Mouse (Mus musculus) liver, embryonic 11.5 days (tissue): ENCODE data around the gene Robo1. TPM values are rescaled to one million over a fixed set of nuclear protein-coding genes. Genes with fewer than 3 reads are reported as not detected.

Experiments used
- ATAC-seq: fragments of 200-750 bp; cut with Nextera tagmentation; replicated peaks from 2 replicates; pipeline ENCODE4 v1.8.0; 2017; ENCODE audit warnings: moderate number of reproducible peaks, mild to moderate bottlenecking, moderate TSS enrichment, moderate library complexity; ENCODE audit not compliant: low FRiP score
- DNase-seq: peaks from one replicate; pipeline ENCODE4 v3.0.0-alpha.2; 2017; ENCODE audit warnings: low spot score
- H3K27ac ChIP-seq: fragments of 300-500 bp; sonication (generic); 2 replicates; pipeline ENCODE4 v1.5.1; 2014; ENCODE audit warnings: mild to moderate bottlenecking, low read depth, low read length, control low read depth
- H3K27me3 ChIP-seq: fragments of 300-500 bp; sonication (generic); replicated peaks from 2 replicates; pipeline ENCODE4 v1.6.1; 2014; ENCODE audit warnings: low read length, mixed read lengths; ENCODE audit not compliant: control insufficient read depth, insufficient read depth
- H3K36me3 ChIP-seq: fragments of 300-500 bp; sonication (generic); 2 replicates; pipeline ENCODE4 v1.6.1; 2014; ENCODE audit warnings: mild to moderate bottlenecking, low read length, moderate library complexity, mixed read lengths; ENCODE audit not compliant: control insufficient read depth, insufficient read depth
- H3K4me1 ChIP-seq: fragments of 300-500 bp; sonication (generic); replicated peaks from 2 replicates; pipeline ENCODE4 v1.6.1; 2014; ENCODE audit warnings: low read length, mixed read lengths; ENCODE audit not compliant: control insufficient read depth, insufficient read depth
- H3K4me2 ChIP-seq: fragments of 300-500 bp; sonication (generic); 2 replicates; pipeline ENCODE4 v1.6.1; 2014; ENCODE audit warnings: mild to moderate bottlenecking, control low read depth, moderate library complexity
- H3K4me3 ChIP-seq: fragments of 300-500 bp; sonication (generic); 2 replicates; pipeline ENCODE4 v1.5.1; 2014; ENCODE audit warnings: low read depth, low read length, control low read depth
- H3K9ac ChIP-seq: fragments of 300-500 bp; sonication (generic); 2 replicates; pipeline ENCODE4 v1.6.1; 2014; ENCODE audit warnings: low read depth, low read length, control low read depth
- H3K9me3 ChIP-seq: fragments of 300-500 bp; sonication (generic); 2 replicates; pipeline ENCODE4 v1.6.1; 2016; ENCODE audit warnings: low read length, inconsistent platforms, mixed read lengths; ENCODE audit not compliant: control insufficient read depth
- WGBS: fragments of 180-500 bp; shearing (Covaris S2); extraction: QIAGEN DNeasy Blood & Tissue Kit; methylation state at CpG from one replicate; pipeline ENCODE4 v1.1.7; 2014; 5-methylcytosine and 5-hydroxymethylcytosine counted together
- polyA plus RNA-seq: library from polyadenylated mRNA; unstranded; fragments of >200 nt; fragmentation: Nextera tagmentation; extraction: Ambion mirVana; gene quantifications from 2 replicates; pipeline ENCODE4 v1.2.1, GENCODE M21; 2014

Gene Robo1
- polyA plus RNA-seq, 1 experiment from 2014 or later = 25.4 TPM

GRCm38 (mm10) chr16:72412879-72413278, 104.8 kb downstream of the Robo1 start:
- H3K27me3 ChIP-seq = no peaks in the 10 kb centered on the region
- H3K4me2 ChIP-seq = no peak overlapping the region
- ATAC-seq (no peak), DNase-seq (no peak)
- H3K9me3 ChIP-seq = no peaks in the 10 kb centered on the region
- no peak overlapping the region for H3K27ac ChIP-seq
- no peak overlapping the region for H3K9ac ChIP-seq
- H3K4me1 ChIP-seq = no peaks in the 10 kb centered on the region
- WGBS = 56% methylated on average over 7 of the region's 7 CpGs
- no peaks in the 10 kb centered on the region for H3K36me3 ChIP-seq
- H3K4me3 ChIP-seq = no peak overlapping the region

GRCm38 (mm10) chr16:72419328-72420066, 111.4 kb downstream of the Robo1 start:
- H3K9ac ChIP-seq = no peak overlapping the region
- no peak overlapping the region for H3K27ac ChIP-seq
- H3K27me3 ChIP-seq = no peaks in the 10 kb centered on the region
- H3K36me3 ChIP-seq = no peaks in the 10 kb centered on the region
- WGBS = 72% methylated on average over 5 of the region's 5 CpGs
- no peak overlapping the region for H3K4me2 ChIP-seq
- DNase-seq (no peak), ATAC-seq (no peak)
- H3K4me3 ChIP-seq = no peak overlapping the region
- H3K9me3 ChIP-seq = no peaks in the 10 kb centered on the region
- no peaks in the 10 kb centered on the region for H3K4me1 ChIP-seq

DNA sequence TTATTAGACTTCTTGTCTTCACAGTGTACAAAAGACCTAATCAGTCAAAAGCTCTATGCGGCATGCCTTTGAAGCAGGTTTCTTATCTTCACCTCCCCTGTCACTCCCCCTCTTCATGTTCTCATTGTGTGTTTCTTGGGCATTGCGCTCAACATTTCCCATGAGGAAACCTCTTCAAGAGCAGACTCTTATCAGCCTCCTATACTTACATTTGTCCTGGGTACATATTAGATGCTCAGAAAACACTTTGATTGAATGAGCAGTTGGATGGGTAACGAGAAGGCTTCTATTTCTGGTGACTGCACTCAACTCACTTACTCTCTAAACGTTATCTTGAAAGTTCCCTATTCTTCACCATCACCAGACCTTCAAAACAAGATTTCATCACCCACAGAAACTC, 114.3 kb downstream of the Robo1 start:
- H3K4me3 ChIP-seq = no peak overlapping the region
- DNase-seq = no peak
- no peaks in the 10 kb centered on the region for H3K27me3 ChIP-seq
- ATAC-seq = no peak
- H3K36me3 ChIP-seq = no peaks in the 10 kb centered on the region
- H3K4me1 ChIP-seq = no peaks in the 10 kb centered on the region
- WGBS = 56% methylated on average over 4 of the region's 4 CpGs
- H3K9me3 ChIP-seq = no peaks in the 10 kb centered on the region
- H3K9ac ChIP-seq = no peak overlapping the region
- H3K27ac ChIP-seq = no peak overlapping the region
- no peak overlapping the region for H3K4me2 ChIP-seq

- Histone ChIP-seq H3K27ac (no peak overlapping the region), H3K9me3 (no peaks in the 10 kb centered on the region), H3K36me3 (no peaks in the 10 kb centered on the region), H3K27me3 (no peaks in the 10 kb centered on the region), H3K4me2 (no peak overlapping the region), H3K4me3 (no peak overlapping the region), H3K4me1 (no peaks in the 10 kb centered on the region), H3K9ac (no peak overlapping the region)
- ATAC-seq = no peak
- no peak for DNase-seq
Observed at GRCm38 (mm10) chr16:72434396-72434795, 126.3 kb downstream of the Robo1 start.

DNA sequence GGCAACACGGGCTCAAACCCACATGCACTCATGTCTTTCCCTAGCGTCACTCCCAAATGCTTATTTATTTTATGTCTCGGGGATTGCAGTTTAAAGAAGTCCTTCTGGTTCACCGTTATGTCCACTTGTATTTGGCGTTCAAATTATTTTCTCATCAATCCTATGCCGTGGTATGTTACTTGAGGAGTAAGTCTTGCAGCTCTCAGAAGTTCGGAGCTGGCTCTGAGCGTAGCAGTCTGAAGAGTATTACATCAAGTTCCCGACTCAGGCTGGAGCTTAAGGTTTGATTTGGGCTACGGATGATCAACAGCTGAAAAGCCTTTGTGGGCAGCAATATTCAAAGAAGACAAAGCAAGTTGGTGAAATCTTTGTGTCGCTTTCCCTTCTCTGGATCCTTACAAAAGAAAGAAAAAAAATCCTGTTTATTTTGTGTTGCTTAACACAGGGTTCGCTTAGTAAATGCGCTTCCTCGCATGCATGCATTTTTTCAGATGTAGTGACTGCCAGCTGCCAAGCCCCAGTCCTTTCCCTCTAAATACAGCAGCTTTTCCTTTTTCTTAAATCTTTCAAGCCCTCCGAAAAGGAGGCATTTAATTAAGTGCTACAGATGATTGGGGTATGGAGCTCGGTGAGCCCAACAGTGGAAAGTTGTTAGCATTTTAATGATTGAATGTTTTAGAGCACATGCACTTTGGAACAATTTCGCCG, 136.5 kb downstream of the Robo1 start:
- no peaks in the 10 kb centered on the region for H3K4me1 ChIP-seq
- no peak overlapping the region for H3K4me2 ChIP-seq
- no peaks in the 10 kb centered on the region for H3K36me3 ChIP-seq
- H3K27me3 ChIP-seq = no peaks in the 10 kb centered on the region
- 79% methylated on average over 18 of the region's 18 CpGs for WGBS
- H3K9ac ChIP-seq = no peak overlapping the region
- no peak overlapping the region for H3K27ac ChIP-seq
- no peak overlapping the region for H3K4me3 ChIP-seq
- no peak for DNase-seq
- ATAC-seq = no peak
- H3K9me3 ChIP-seq = no peaks in the 10 kb centered on the region

- Histone ChIP-seq H3K9ac (no peak overlapping the region), H3K27ac (no peak overlapping the region), H3K4me1 (no peaks in the 10 kb centered on the region), H3K9me3 (no peaks in the 10 kb centered on the region), H3K27me3 (no peaks in the 10 kb centered on the region), H3K4me3 (no peak overlapping the region), H3K4me2 (no peak overlapping the region), H3K36me3 (no peaks in the 10 kb centered on the region)
- DNase-seq (no peak), ATAC-seq (no peak)
- 52% methylated on average over 10 of the region's 10 CpGs for WGBS
Observed at GRCm38 (mm10) chr16:72458155-72458554, 150.0 kb downstream of the Robo1 start.

- DNase-seq (no peak), ATAC-seq (no peak)
- Histone ChIP-seq H3K9me3 (no peaks in the 10 kb centered on the region), H3K27ac (no peak overlapping the region), H3K36me3 (no peaks in the 10 kb centered on the region), H3K4me1 (no peaks in the 10 kb centered on the region), H3K4me2 (no peak overlapping the region), H3K9ac (no peak overlapping the region), H3K4me3 (no peak overlapping the region), H3K27me3 (no peaks in the 10 kb centered on the region)
- 70% methylated on average over 10 of the region's 10 CpGs for WGBS
Observed at GRCm38 (mm10) chr16:72458576-72458975, 150.5 kb downstream of the Robo1 start.

- H3K27ac ChIP-seq = no peak overlapping the region
- H3K36me3 ChIP-seq = no peaks in the 10 kb centered on the region
- H3K27me3 ChIP-seq = no peaks in the 10 kb centered on the region
- no peaks in the 10 kb centered on the region for H3K4me1 ChIP-seq
- H3K9ac ChIP-seq = no peak overlapping the region
- no peak overlapping the region for H3K4me2 ChIP-seq
- WGBS = 75% methylated on average over 3 of the region's 3 CpGs
- no peak for ATAC-seq
- H3K9me3 ChIP-seq = no peaks in the 10 kb centered on the region
- DNase-seq = no peak
- no peak overlapping the region for H3K4me3 ChIP-seq
Observed at GRCm38 (mm10) chr16:72465696-72466095, 157.6 kb downstream of the Robo1 start.
